Mouse (Mus musculus): ENCODE data around the gene 1110002E22Rik.

DNA sequence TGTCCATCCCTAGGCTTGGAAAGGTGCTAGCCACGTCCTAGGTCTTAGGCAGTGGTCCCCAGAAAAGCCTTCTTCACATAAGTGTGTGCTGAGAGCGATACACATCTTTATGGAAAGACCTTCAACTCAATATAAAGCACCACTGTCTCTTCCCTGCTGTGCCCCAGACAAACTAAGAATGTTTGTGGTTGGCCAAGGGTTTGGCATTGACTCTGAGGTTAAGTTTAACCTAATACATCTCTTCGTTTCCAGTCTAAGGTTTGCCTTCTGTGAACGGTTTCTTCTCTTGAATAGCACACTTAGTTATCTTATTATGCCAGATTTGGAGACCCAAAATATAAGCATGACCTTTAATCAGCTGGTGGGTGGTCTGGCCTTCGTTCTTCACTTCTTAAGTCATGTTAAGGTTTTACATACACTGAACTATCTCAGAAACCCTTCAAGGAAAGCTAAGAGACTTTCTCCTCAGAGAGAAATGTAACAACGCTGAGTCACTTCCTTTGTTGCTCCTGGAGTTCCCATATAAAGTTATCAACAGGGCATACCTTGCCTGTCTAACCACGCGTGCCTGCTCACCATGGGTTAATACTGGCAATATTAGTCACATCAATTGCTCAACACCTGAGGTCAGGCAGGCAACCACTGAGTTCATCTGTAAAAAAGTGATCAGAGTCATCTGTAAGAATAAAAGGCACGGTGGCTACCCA is 3.5 kb upstream of the 1110002E22Rik start:
- TF ChIP-seq POLR2A (IDR thresholded peaks at IDR 0.05; ENCODE audit: borderline replicate concordance, control insufficient read depth, low read depth, low read length) (no peak), CTCF (IDR thresholded peaks at IDR 0.05; ENCODE audit: control insufficient read depth, insufficient read depth, low read length) (no peak)

Data from bone marrow, adult 2 months (tissue).